Mouse (Mus musculus) olfactory bulb, adult 2 months (tissue): ENCODE results near the gene 3100002H09Rik.

Experiments used
- CTCF ChIP-seq: fragments of 200-500 bp; IDR thresholded peaks from 2 replicates; pipeline ENCODE4 v1.5.1; 2012; ENCODE audit warnings: low read depth, mild to moderate bottlenecking, low read length, moderate library complexity; ENCODE audit not compliant: insufficient read depth
- POLR2A ChIP-seq: fragments of 200-500 bp; IDR thresholded peaks from 2 replicates; pipeline ENCODE4 v1.6.1; 2012; ENCODE audit warnings: mild to moderate bottlenecking, low read depth, low read length, moderate library complexity; ENCODE audit not compliant: insufficient read depth

DNA sequence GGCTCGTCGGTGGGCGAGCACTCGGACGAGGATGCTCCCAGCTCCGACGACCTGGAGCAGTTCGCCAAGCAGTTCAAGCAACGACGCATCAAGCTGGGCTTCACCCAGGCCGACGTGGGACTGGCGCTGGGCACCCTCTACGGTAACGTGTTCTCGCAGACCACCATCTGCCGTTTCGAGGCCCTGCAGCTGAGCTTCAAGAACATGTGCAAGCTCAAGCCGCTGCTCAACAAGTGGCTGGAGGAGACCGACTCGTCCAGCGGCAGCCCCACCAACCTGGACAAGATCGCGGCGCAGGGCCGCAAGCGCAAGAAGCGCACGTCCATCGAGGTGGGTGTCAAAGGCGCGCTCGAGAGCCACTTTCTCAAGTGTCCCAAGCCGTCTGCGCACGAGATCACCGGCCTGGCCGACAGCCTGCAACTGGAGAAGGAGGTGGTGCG lies 47.8 kb upstream of the 3100002H09Rik start:
- TF ChIP-seq CTCF, result no peak
- TF ChIP-seq POLR2A, result no peak
